Mouse (Mus musculus) CH12.LX (cell line): ENCODE measurements around the gene Lztr1. TPM values are rescaled to one million over a fixed set of nuclear protein-coding genes. Genes with fewer than 3 reads are reported as not detected.
A peak's percentile ranks its signal among the peaks of the same experiment; 100 is the strongest.

ENCODE experiments used
- DNase-seq: peaks from one replicate; pipeline ENCODE4 v3.0.0-alpha.2; 2013; ENCODE audit errors: extremely low read depth
- H3K27ac ChIP-seq: 2 replicates; pipeline ENCODE4 v1.5.1; 2012; ENCODE audit warnings: low read depth, mild to moderate bottlenecking, control low read depth, moderate library complexity; ENCODE audit not compliant: insufficient read depth
- H3K27me3 ChIP-seq: replicated peaks from 2 replicates; pipeline ENCODE3; 2012; ENCODE audit warnings: inconsistent platforms
- H3K36me3 ChIP-seq, 2 experiments: replicated peaks in 1 of 2; 2 replicates each; pipeline versions ENCODE3 to v1.6.1; 2012; ENCODE audit warnings: inconsistent platforms in 1 of 2, low read length in 1 of 2, mild to moderate bottlenecking in 1 of 2, mixed read lengths in 1 of 2, moderate library complexity in 1 of 2; ENCODE audit not compliant: control insufficient read depth in 1 of 2, insufficient read depth in 1 of 2
- H3K4me1 ChIP-seq, 2 experiments: 2 replicates each; pipeline ENCODE4 v1.6.1; 2012; ENCODE audit warnings: inconsistent platforms in 1 of 2, moderate library complexity in 1 of 2; ENCODE audit not compliant: insufficient read depth in 2 of 2, control insufficient read depth in 1 of 2
- H3K4me2 ChIP-seq: 2 replicates; pipeline ENCODE4 v1.6.1; 2012; ENCODE audit warnings: low read depth, mild to moderate bottlenecking, control low read depth; ENCODE audit not compliant: poor library complexity, insufficient read depth, severe bottlenecking
- H3K4me3 ChIP-seq, 3 experiments: fragments of 150-350 bp in 1 of 3; sonication (generic) in 1 of 3; replicated peaks in 1 of 3; 2 replicates each; pipeline versions ENCODE3 to v1.5.1; 2011 to 2012; ENCODE audit warnings: low read depth in 2 of 3, low read length in 2 of 3, mild to moderate bottlenecking in 2 of 3, moderate library complexity in 2 of 3, control low read depth in 1 of 3, improper control_type of control experiment in 1 of 3, inconsistent platforms in 1 of 3, mixed read lengths in 1 of 3; ENCODE audit not compliant: poor library complexity in 1 of 3
- H3K79me2 ChIP-seq: replicated peaks from 2 replicates; pipeline ENCODE4 v1.6.1; 2012; ENCODE audit warnings: mild to moderate bottlenecking, moderate library complexity; ENCODE audit not compliant: control insufficient read depth, poor library complexity, insufficient read depth, severe bottlenecking; ENCODE audit errors: extremely low read depth
- H3K9ac ChIP-seq: 2 replicates; pipeline ENCODE4 v1.6.1; 2012; ENCODE audit warnings: low read depth, mild to moderate bottlenecking, control low read depth, moderate library complexity; ENCODE audit not compliant: insufficient read depth
- H3K9me3 ChIP-seq: replicated peaks from 2 replicates; pipeline ENCODE3; 2012; ENCODE audit warnings: low read length, inconsistent platforms, mixed read lengths
- BHLHE40 ChIP-seq: IDR thresholded peaks from 2 replicates; pipeline ENCODE4 v1.6.1; 2011; ENCODE audit warnings: mild to moderate bottlenecking, low read depth, low read length, improper control_type of control experiment
- CHD1 ChIP-seq: IDR thresholded peaks from 2 replicates; pipeline ENCODE4 v1.6.1; 2012; ENCODE audit warnings: low read depth, low read length, improper control_type of control experiment, inconsistent platforms
- CTCF ChIP-seq, 2 experiments: IDR thresholded peaks in 1 of 2; conservative IDR thresholded peaks in 1 of 2; 2 replicates each; pipeline ENCODE4 v1.5.1; 2011 to 2012; ENCODE audit warnings: low read depth in 2 of 2, low read length in 2 of 2, improper control_type of control experiment in 1 of 2, inconsistent platforms in 1 of 2, mild to moderate bottlenecking in 1 of 2, moderate library complexity in 1 of 2
- E2F4 ChIP-seq: IDR thresholded peaks from 2 replicates; pipeline ENCODE4 v1.6.1; 2011; ENCODE audit warnings: low read depth, low read length, improper control_type of control experiment; ENCODE audit not compliant: insufficient replicate concordance
- EP300 ChIP-seq: IDR thresholded peaks from 2 replicates; pipeline ENCODE4 v1.6.1; 2011; ENCODE audit warnings: low read length, improper control_type of control experiment
- ETS1 ChIP-seq: conservative IDR thresholded peaks from 2 replicates; pipeline ENCODE4 v1.6.1; 2012; ENCODE audit warnings: low read depth, mild to moderate bottlenecking, inconsistent platforms, low read length, improper control_type of control experiment, moderate library complexity
- KAT2A ChIP-seq: IDR thresholded peaks from 2 replicates; pipeline ENCODE4 v1.6.1; 2012; ENCODE audit warnings: low read length, improper control_type of control experiment, inconsistent platforms; ENCODE audit not compliant: insufficient replicate concordance
- MAFK ChIP-seq: IDR thresholded peaks from 2 replicates; pipeline ENCODE4 v1.6.1; 2011; ENCODE audit warnings: low read length, improper control_type of control experiment; ENCODE audit not compliant: insufficient replicate concordance
- MEF2A ChIP-seq: IDR thresholded peaks from 2 replicates; pipeline ENCODE4 v1.6.1; 2014; ENCODE audit warnings: low read depth, mild to moderate bottlenecking, inconsistent platforms, low read length, improper control_type of control experiment, borderline replicate concordance
- MYC ChIP-seq: IDR thresholded peaks from 2 replicates; pipeline ENCODE4 v1.6.1; 2011; ENCODE audit warnings: low read depth, mild to moderate bottlenecking, improper control_type of control experiment, low read length
- NELFE ChIP-seq: IDR thresholded peaks from 2 replicates; pipeline ENCODE4 v1.6.1; 2011; ENCODE audit warnings: low read depth, low read length, improper control_type of control experiment
- PAX5 ChIP-seq: IDR thresholded peaks from 2 replicates; pipeline ENCODE4 v1.6.1; 2012; ENCODE audit warnings: low read length, inconsistent platforms, mixed read lengths
- POLR2AphosphoS2 ChIP-seq: IDR thresholded peaks from 2 replicates; pipeline ENCODE4 v1.6.1; 2011; ENCODE audit warnings: low read depth, low read length, improper control_type of control experiment
- RAD21 ChIP-seq: IDR thresholded peaks from 2 replicates; pipeline ENCODE4 v1.6.1; 2011; ENCODE audit warnings: low read depth, mild to moderate bottlenecking, low read length, improper control_type of control experiment, moderate library complexity
- RCOR1 ChIP-seq: conservative IDR thresholded peaks from 2 replicates; pipeline ENCODE4 v1.6.1; 2012; ENCODE audit warnings: low read depth, mild to moderate bottlenecking, inconsistent platforms, low read length, improper control_type of control experiment
- SMC3 ChIP-seq: IDR thresholded peaks from 2 replicates; pipeline ENCODE4 v1.6.1; 2011; ENCODE audit warnings: low read depth, low read length, improper control_type of control experiment
- TBP ChIP-seq: conservative IDR thresholded peaks from 2 replicates; pipeline ENCODE4 v1.6.1; 2011; ENCODE audit warnings: low read depth, low read length, improper control_type of control experiment
- TCF12 ChIP-seq: IDR thresholded peaks from 2 replicates; pipeline ENCODE4 v1.6.1; 2014; ENCODE audit warnings: low read depth, mild to moderate bottlenecking, inconsistent platforms, low read length, improper control_type of control experiment
- USF1 ChIP-seq: IDR thresholded peaks from 2 replicates; pipeline ENCODE4 v1.6.1; 2014; ENCODE audit warnings: low read depth, mild to moderate bottlenecking, inconsistent platforms, low read length, improper control_type of control experiment
- USF2 ChIP-seq: conservative IDR thresholded peaks from 2 replicates; pipeline ENCODE4 v1.6.1; 2011; ENCODE audit warnings: low read depth, low read length, improper control_type of control experiment
- ZC3H11A ChIP-seq: IDR thresholded peaks from 2 replicates; pipeline ENCODE4 v1.6.1; 2012; ENCODE audit warnings: low read depth, mild to moderate bottlenecking, inconsistent platforms, low read length, improper control_type of control experiment
- ZKSCAN1 ChIP-seq: IDR thresholded peaks from 2 replicates; pipeline ENCODE4 v1.6.1; 2012; ENCODE audit warnings: low read depth, inconsistent platforms, low read length, improper control_type of control experiment, borderline replicate concordance
- ZMIZ1 ChIP-seq: IDR thresholded peaks from 2 replicates; pipeline ENCODE4 v1.6.1; 2012; ENCODE audit warnings: low read depth, mild to moderate bottlenecking, inconsistent platforms, low read length, improper control_type of control experiment
- dilution Hi-C: fragments of 300-500 bp; cut with MboI; formaldehyde crosslinking; loops from 2 replicates; pipeline ENCODE4 v1.14.3; 2020; ENCODE audit warnings: low sequenced_read_pairs; ENCODE audit not compliant: extremely low pct_unique_long_range_greater_than_20kb, extremely low pct_ligation_motif_present
- in situ Hi-C: fragments of 300-500 bp; cut with MboI; formaldehyde crosslinking; loops from 3 replicates; pipeline ENCODE4 v1.14.3; 2019; ENCODE audit warnings: low sequenced_read_pairs, low pct_ligation_motif_present, low pct_unique_long_range_greater_than_20kb, mixed read lengths
- polyA plus RNA-seq: library from polyadenylated mRNA; unstranded; fragments of >175 nt; gene quantifications from 2 replicates; pipeline ENCODE4 v1.2.1, GENCODE M21; 2012; ENCODE audit warnings: low read depth; ENCODE audit not compliant: insufficient read length
- total RNA-seq, 2 experiments: library from RNA; depleted of rRNA; stranded (reverse); fragments of 300-350 nt in 1 of 2; fragments of >200 nt in 1 of 2; gene quantifications; 2 replicates each; pipeline ENCODE4 v1.2.3; 2012 to 2014

Gene Lztr1
- total and polyA plus RNA-seq, 3 experiments, result 110 to 138 (median 111) TPM

GRCm38 (mm10) chr16:17460254-17460653 is 48.2 kb upstream of the Lztr1 start:
- H3K79me2 ChIP-seq, result peaks cover 78% of the 10 kb centered on the region
- dilution Hi-C loops, result no loop called here
- H3K4me2 ChIP-seq, result no peak overlapping the region
- no peak overlapping the region for H3K4me3 ChIP-seq
- H3K9ac ChIP-seq, result no peak overlapping the region
- no peak for TF ChIP-seq TCF12
- TF ChIP-seq MYC, result peak; percentile 68
- TF ChIP-seq ZMIZ1, result no peak
- TF ChIP-seq USF2, result no peak
- TF ChIP-seq POLR2AphosphoS2, result no peak
- TF ChIP-seq MEF2A, result no peak
- no peak for TF ChIP-seq EP300
- no peak for TF ChIP-seq PAX5
- no peak for TF ChIP-seq CHD1
- no peak for TF ChIP-seq ETS1
- no peak for TF ChIP-seq TBP
- TF ChIP-seq RCOR1, result no peak
- TF ChIP-seq USF1, result no peak
- peak; percentile 78 for TF ChIP-seq RAD21
- TF ChIP-seq KAT2A, result no peak
- TF ChIP-seq MAFK, result no peak
- TF ChIP-seq CTCF (conservative IDR thresholded peaks at IDR 0.05 in 1 of 2, IDR thresholded peaks at IDR 0.05 in 1 of 2; ENCODE audit: low read depth in 2 of 2, low read length in 2 of 2), result peak; percentile 36 to 82; a peak in 3 of 4 replicates
- TF ChIP-seq BHLHE40, result no peak
- no peak for TF ChIP-seq ZC3H11A
- TF ChIP-seq NELFE, result no peak
- TF ChIP-seq ZKSCAN1, result no peak
- peak; percentile 71 for TF ChIP-seq SMC3
- TF ChIP-seq E2F4, result no peak
- in situ Hi-C loops, result no loop called here
- H3K4me1 ChIP-seq, result peaks cover 13 to 79% of the 10 kb centered on the region in 2 experiments
- peaks cover 15 to 72% of the 10 kb centered on the region in 2 experiments for H3K36me3 ChIP-seq
- H3K27me3 ChIP-seq, result no peaks in the 10 kb centered on the region
- DNase-seq, result peak; percentile 65
- no peaks in the 10 kb centered on the region for H3K9me3 ChIP-seq
- H3K27ac ChIP-seq, result no peak overlapping the region
